Mouse (Mus musculus): ENCODE measurements around the gene Dctn2. TPM values are rescaled to one million over a fixed set of nuclear protein-coding genes. Genes with fewer than 3 reads are reported as not detected.

The Dctn2 gene
- total RNA-seq (2015) (63.6 and 66.8 TPM in 2 replicates), total RNA-seq (2017) (87.4 and 101 TPM in 2 replicates)

GRCm38 (mm10) chr10:127266112-127267091 is at the start of gene Dctn2:
Gene Dctn2 (plus strand): TSS chr10:127266368.
- ATAC-seq (replicated peaks; ENCODE audit: poor library complexity): peak; percentile 96

GRCm38 (mm10) chr10:127216456-127216855 is 49.7 kb upstream of the Dctn2 start:
- no peak for ATAC-seq (replicated peaks; ENCODE audit: poor library complexity)

- no peak for ATAC-seq (replicated peaks; ENCODE audit: poor library complexity)
These were observed 49.0 kb upstream of the Dctn2 start for GRCm38 (mm10) chr10:127217177-127217576.

GRCm38 (mm10) chr10:127218339-127218738 is 47.8 kb upstream of the Dctn2 start:
- no peak for ATAC-seq (replicated peaks; ENCODE audit: poor library complexity)

- ATAC-seq (replicated peaks; ENCODE audit: poor library complexity): no peak
These were observed 41.0 kb upstream of the Dctn2 start for GRCm38 (mm10) chr10:127225213-127225612.

- ATAC-seq (replicated peaks; ENCODE audit: poor library complexity): peak; percentile 42
These were observed 40.4 kb upstream of the Dctn2 start for GRCm38 (mm10) chr10:127225732-127226131.

- no peak; the same call in 1 of the 2 replicates for ATAC-seq (replicated peaks; ENCODE audit: poor library complexity)
These were observed 39.8 kb upstream of the Dctn2 start for GRCm38 (mm10) chr10:127226318-127226895.

- peak; percentile 36 for ATAC-seq (replicated peaks; ENCODE audit: poor library complexity)
These were observed 39.0 kb upstream of the Dctn2 start for GRCm38 (mm10) chr10:127227163-127227562.

- ATAC-seq (replicated peaks; ENCODE audit: poor library complexity): peak; percentile 51
These were observed 37.3 kb upstream of the Dctn2 start for GRCm38 (mm10) chr10:127228897-127229296.

- ATAC-seq (replicated peaks; ENCODE audit: poor library complexity): peak; percentile 44
These were observed 35.5 kb upstream of the Dctn2 start for GRCm38 (mm10) chr10:127230693-127231092.

GRCm38 (mm10) chr10:127231741-127232140 is 34.4 kb upstream of the Dctn2 start:
- ATAC-seq (replicated peaks; ENCODE audit: poor library complexity): no peak

GRCm38 (mm10) chr10:127233141-127233540 is 33.0 kb upstream of the Dctn2 start:
- no peak for ATAC-seq (replicated peaks; ENCODE audit: poor library complexity)

- ATAC-seq (replicated peaks; ENCODE audit: poor library complexity): no peak
These were observed 29.6 kb upstream of the Dctn2 start for GRCm38 (mm10) chr10:127236541-127236940.

- no peak for ATAC-seq (replicated peaks; ENCODE audit: poor library complexity)
These were observed 27.8 kb upstream of the Dctn2 start for GRCm38 (mm10) chr10:127238241-127238824.

GRCm38 (mm10) chr10:127250810-127251209 is 15.4 kb upstream of the Dctn2 start:
- peak; percentile 52 for ATAC-seq (replicated peaks; ENCODE audit: poor library complexity)

- peak; percentile 70 for ATAC-seq (replicated peaks; ENCODE audit: poor library complexity)
These were observed 10.4 kb upstream of the Dctn2 start for GRCm38 (mm10) chr10:127255625-127256345.

- no peak for ATAC-seq (replicated peaks; ENCODE audit: poor library complexity)
These were observed 8.4 kb upstream of the Dctn2 start for GRCm38 (mm10) chr10:127257790-127258189.

- ATAC-seq (replicated peaks; ENCODE audit: poor library complexity): peak; percentile 30
These were observed 7.7 kb upstream of the Dctn2 start for GRCm38 (mm10) chr10:127258489-127258888.

GRCm38 (mm10) chr10:127261706-127262547 is 4.2 kb upstream of the Dctn2 start:
- no peak for ATAC-seq (replicated peaks; ENCODE audit: poor library complexity)
